Mouse (Mus musculus) limb, embryonic 13.5 days (tissue): ENCODE results near the gene Palmd. TPM values are rescaled to one million over a fixed set of nuclear protein-coding genes. Genes with fewer than 3 reads are reported as not detected.

Source experiments
- ATAC-seq: fragments of 200-750 bp; cut with Nextera tagmentation; 2 replicates; pipeline ENCODE4 v1.8.0; 2017; ENCODE audit warnings: low read depth, moderate number of reproducible peaks, moderate TSS enrichment; ENCODE audit not compliant: low FRiP score
- H3K27ac ChIP-seq: fragments of 300-500 bp; sonication (generic); 2 replicates; pipeline ENCODE4 v1.5.1; 2015; ENCODE audit warnings: inconsistent platforms, mild to moderate bottlenecking, moderate library complexity
- H3K27me3 ChIP-seq: fragments of 300-500 bp; sonication (generic); 2 replicates; pipeline ENCODE4 v1.6.1; 2015; ENCODE audit warnings: mild to moderate bottlenecking, inconsistent platforms
- H3K36me3 ChIP-seq: fragments of 300-500 bp; sonication (generic); 2 replicates; pipeline ENCODE4 v1.6.1; 2015; ENCODE audit warnings: inconsistent platforms, mild to moderate bottlenecking, moderate library complexity
- H3K4me1 ChIP-seq: fragments of 300-500 bp; sonication (generic); 2 replicates; pipeline ENCODE4 v1.6.1; 2015; ENCODE audit warnings: inconsistent platforms
- H3K4me2 ChIP-seq: fragments of 300-500 bp; sonication (generic); replicated peaks from 2 replicates; pipeline ENCODE4 v1.6.1; 2015; ENCODE audit warnings: inconsistent platforms, mild to moderate bottlenecking, moderate library complexity
- H3K4me3 ChIP-seq: fragments of 300-500 bp; sonication (generic); 2 replicates; pipeline ENCODE4 v1.5.1; 2015; ENCODE audit warnings: moderate library complexity, mild to moderate bottlenecking, inconsistent platforms
- H3K9ac ChIP-seq: fragments of 300-500 bp; sonication (generic); 2 replicates; pipeline ENCODE4 v1.6.1; 2015; ENCODE audit warnings: mild to moderate bottlenecking, inconsistent platforms
- H3K9me3 ChIP-seq: fragments of 300-500 bp; sonication (generic); 2 replicates; pipeline ENCODE4 v1.6.1; 2016; ENCODE audit warnings: inconsistent platforms
- WGBS: fragments of 180-500 bp; shearing (Covaris S2); methylation state at CpG from one replicate; pipeline ENCODE4 v1.1.7; 2015; 5-methylcytosine and 5-hydroxymethylcytosine counted together
- polyA plus RNA-seq: library from polyadenylated mRNA; unstranded; fragments of >200 nt; fragmentation: Nextera tagmentation; extraction: Ambion mirVana; gene quantifications from 2 replicates; pipeline ENCODE4 v1.2.1, GENCODE M21; 2015

Palmd gene
- polyA plus RNA-seq, 1 experiment from 2014 or later = 18.3 TPM

- no peaks in the 10 kb centered on the region for H3K9me3 ChIP-seq
- no peaks in the 10 kb centered on the region for H3K27me3 ChIP-seq
- no peak overlapping the region for H3K4me2 ChIP-seq
- H3K4me1 ChIP-seq = no peaks in the 10 kb centered on the region
- H3K4me3 ChIP-seq = no peak overlapping the region
- 91% methylated on average over 8 of the region's 8 CpGs for WGBS
- H3K27ac ChIP-seq = no peak overlapping the region
- no peak for ATAC-seq
- H3K36me3 ChIP-seq = no peaks in the 10 kb centered on the region
- no peak overlapping the region for H3K9ac ChIP-seq
These were observed 83.8 kb downstream of the Palmd start for GRCm38 (mm10) chr3:116884941-116885340.

GRCm38 (mm10) chr3:116882221-116882960 lies 86.4 kb downstream of the Palmd start:
- H3K27ac ChIP-seq = no peak overlapping the region
- H3K4me2 ChIP-seq = no peak overlapping the region
- no peaks in the 10 kb centered on the region for H3K4me1 ChIP-seq
- H3K9me3 ChIP-seq = no peaks in the 10 kb centered on the region
- no peaks in the 10 kb centered on the region for H3K27me3 ChIP-seq
- no peaks in the 10 kb centered on the region for H3K36me3 ChIP-seq
- H3K9ac ChIP-seq = no peak overlapping the region
- 89% methylated on average over 14 of the region's 14 CpGs for whole genome bisulfite sequencing
- H3K4me3 ChIP-seq = no peak overlapping the region
- ATAC-seq = no peak

- ATAC-seq = no peak
- H3K36me3 ChIP-seq = no peaks in the 10 kb centered on the region
- H3K27ac ChIP-seq = no peak overlapping the region
- no peaks in the 10 kb centered on the region for H3K9me3 ChIP-seq
- no peak overlapping the region for H3K4me3 ChIP-seq
- 20% methylated on average over 3 of the region's 3 CpGs for WGBS
- no peak overlapping the region for H3K4me2 ChIP-seq
- no peaks in the 10 kb centered on the region for H3K27me3 ChIP-seq
- H3K9ac ChIP-seq = no peak overlapping the region
- H3K4me1 ChIP-seq = no peaks in the 10 kb centered on the region
These were observed 98.4 kb downstream of the Palmd start for GRCm38 (mm10) chr3:116870372-116870771.

Other genes starting within 250 kb of the Palmd start
- gene Agl, start 160.8 kb downstream of the Palmd start, polyA plus RNA-seq = 20.3 and 21.1 TPM in 2 replicates
- 10.9 and 11.4 TPM in 2 replicates for gene Frrs1, start 109.5 kb downstream of the Palmd start, polyA plus RNA-seq
- gene 4930455H04Rik, start 720 bp downstream of the Palmd start, polyA plus RNA-seq = not detected in 2 replicates